Mouse (Mus musculus) right cerebral cortex, postnatal 25 days (tissue): ENCODE results near the gene Ifitm2.
A peak's percentile ranks its signal among the peaks of the same experiment; 100 is the strongest.
"Not testable (repeated sequence)": the region's sequence is repeated elsewhere in the genome, so short reads cannot be mapped to it uniquely, and the experiment has no call there.

ENCODE experiments used
- DNase-seq: peaks from one replicate; pipeline ENCODE4 v3.0.0; 2022

The Ifitm2 gene

GRCm38 (mm10) chr7:140955758-140956555 is at the start of gene Ifitm2, which contains the start of gene Gm45717:
TSS of gene Ifitm2 (minus strand) at chr7:140955987.
TSS of gene Gm45717 (minus strand) at chr7:140955937.
- DNase-seq = peak; percentile 50

DNA sequence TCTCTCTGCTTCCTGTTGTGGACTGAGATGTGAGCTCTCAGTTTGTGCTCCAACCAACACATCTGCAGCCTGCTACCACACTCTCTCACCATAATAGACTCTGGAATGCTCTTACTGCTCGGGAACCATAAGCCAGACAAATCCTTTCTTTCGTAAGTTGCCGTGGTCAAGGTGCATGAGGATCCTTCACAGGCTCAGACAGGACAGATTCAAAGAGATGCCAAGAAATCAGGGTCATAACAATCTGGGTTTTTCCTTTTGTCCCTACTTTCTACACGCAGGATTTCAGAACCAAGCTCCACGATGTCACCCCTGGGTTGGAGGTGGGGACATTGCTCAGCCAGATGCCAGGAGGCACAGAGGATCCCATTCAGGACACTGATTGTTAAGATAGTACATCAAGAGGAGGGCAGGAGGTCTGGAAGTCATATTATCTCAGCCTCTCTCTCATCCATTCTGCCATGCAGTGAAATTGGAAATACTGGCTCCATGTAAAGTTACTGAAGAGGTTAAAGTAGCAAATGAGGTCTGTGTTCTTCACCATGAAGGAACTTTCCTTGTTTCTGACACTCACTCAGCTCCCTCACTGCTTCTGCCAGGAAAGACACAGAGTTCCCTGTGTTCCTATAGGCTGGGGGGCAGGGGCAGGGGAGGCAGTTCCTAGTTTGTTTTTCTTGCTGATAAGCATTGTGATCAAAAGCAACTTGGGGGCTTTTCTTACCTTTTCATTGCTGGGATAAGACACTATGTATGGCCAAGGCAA is 47.6 kb upstream of the Ifitm2 start:
- no peak for DNase-seq

DNA sequence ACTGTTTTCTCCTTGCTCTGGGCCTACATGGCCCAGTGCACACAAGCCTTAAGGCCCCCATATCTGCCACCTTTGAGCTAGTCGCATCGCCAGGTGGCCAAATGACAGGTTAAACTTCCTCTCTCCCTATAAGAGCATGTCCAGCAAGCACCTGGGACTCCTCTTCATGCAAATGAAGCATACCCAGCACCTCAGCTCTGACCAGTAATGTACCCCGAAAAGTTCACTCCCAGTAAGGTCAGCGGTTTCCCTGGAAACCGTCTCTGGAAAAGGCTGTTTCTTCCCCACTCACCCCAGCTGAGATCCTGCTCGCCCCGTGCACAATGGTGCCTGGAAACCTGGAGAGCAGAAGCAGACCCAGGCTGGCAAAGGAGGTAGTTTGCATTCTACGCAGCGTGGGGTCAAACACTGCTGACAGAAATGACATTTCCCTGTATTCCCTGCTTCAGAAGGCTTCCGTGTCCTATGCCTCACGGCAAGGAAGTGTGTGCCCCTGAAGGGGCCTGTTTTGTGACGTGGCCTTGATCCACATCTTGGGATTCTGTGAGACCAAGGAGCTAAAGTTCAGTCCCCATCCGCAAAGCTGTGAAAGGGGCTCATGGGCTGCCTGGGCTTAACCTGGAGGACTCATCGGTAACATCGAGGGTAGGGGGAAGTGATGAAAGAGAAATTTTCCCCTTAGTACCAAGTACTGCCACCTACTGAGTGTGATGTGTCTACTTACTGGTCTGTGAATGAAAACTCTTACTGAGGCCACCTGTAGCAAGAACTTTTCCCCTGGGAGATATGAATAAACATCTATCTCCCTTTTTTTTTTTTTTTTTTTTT is 45.3 kb upstream of the Ifitm2 start:
- DNase-seq = no peak

GRCm38 (mm10) chr7:140998853-140999700 is 43.3 kb upstream of the Ifitm2 start:
- DNase-seq = no peak

GRCm38 (mm10) chr7:140997817-140998216 is 42.0 kb upstream of the Ifitm2 start:
- no peak for DNase-seq

DNA sequence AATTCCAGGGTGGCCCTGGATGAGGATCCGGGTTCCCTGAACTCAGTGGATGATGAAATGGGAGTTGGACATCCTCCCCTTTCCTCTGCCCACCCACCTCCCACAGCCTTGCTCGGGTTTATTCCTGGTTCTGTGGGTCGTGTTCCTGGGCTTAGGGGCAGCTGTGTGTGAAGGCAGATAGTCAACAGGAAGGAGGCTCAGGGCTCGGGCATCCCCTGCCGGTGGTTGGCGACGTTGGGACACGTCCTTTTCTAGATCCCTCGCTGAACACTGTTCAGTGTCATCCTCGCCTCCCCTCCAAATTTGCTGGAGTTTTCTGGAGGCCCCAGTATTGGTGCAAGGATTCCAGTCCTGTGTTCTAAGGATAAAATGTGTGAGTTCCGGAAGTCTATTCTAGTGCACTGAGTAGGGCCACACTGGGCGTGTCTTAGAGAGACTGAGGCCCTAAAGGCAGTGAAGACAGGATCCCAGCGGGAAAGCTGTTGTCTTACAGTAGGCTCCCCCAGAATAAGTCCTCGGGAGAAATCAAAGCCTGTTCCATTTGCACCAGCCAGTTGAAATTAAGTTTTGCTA is 35.4 kb upstream of the Ifitm2 start:
- no peak for DNase-seq

GRCm38 (mm10) chr7:140990622-140991021 is 34.8 kb upstream of the Ifitm2 start:
- DNase-seq = no peak

DNA sequence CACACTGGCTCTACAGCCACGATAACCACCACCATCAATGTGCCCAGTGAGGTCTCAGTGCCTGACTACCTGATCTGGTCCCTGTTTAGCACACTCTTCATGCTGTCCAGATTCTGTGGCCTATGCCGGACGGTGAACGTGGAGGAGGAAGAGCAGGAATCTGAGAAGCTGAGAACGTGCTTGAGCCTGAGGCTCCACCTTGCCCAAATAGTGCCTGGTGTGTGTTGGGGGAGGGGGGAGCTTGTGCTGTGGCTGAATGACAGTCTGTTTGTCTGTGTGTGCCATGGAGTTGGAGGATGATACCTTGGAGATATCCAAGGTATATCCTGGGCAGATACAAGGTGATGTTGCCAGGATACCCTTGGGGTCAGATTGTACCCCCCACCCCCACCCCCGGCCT is 34.4 kb upstream of the Ifitm2 start:
- no peak for DNase-seq

GRCm38 (mm10) chr7:140989022-140989421 is 33.2 kb upstream of the Ifitm2 start:
- DNase-seq = no peak

- DNase-seq = peak; percentile 49
Measured at GRCm38 (mm10) chr7:140987182-140988138, 31.7 kb upstream of the Ifitm2 start.

DNA sequence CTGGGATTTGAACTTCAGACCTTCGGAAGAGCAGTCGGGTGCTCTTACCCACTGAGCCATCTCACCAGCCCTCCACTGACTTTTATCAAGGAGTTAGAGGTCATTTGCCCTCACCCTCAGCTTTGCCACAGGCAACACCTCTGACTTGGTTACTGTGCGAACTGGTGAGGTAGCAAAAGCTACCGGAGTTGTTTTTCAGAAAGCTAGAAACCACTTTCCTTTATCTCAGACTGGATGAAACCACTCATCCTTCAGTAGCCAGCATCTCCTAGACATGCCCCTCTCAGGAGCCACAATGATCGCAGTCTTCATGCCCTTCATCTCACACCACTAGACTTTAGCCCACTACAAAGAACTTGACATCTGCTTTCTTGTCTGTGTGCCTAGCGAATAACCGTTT is 27.2 kb upstream of the Ifitm2 start:
- no peak for DNase-seq

DNA sequence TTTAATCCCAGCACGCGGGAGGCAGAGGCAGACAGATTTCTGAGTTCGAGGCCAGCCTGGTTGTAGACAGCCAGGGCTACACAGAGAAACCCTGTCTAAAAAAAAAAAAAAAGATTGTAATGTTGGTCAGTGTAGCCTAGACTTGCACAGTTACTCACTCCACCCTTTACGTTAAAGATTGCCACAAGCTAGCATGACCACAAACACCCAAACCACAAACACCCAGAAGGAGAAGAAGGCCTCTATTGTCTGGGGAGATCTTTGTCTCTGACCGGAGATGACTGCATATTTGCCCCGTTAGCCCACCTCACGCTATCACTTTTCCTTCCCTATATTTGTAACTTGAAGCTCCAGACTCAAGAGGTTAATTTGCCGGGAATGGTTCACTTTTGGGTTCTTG is 25.9 kb upstream of the Ifitm2 start:
- DNase-seq = no peak

GRCm38 (mm10) chr7:140976720-140977119 is 20.9 kb upstream of the Ifitm2 start:
- not testable (repeated sequence) for DNase-seq

GRCm38 (mm10) chr7:140975465-140975864 is 19.7 kb upstream of the Ifitm2 start:
- no peak for DNase-seq

- DNase-seq = no peak
Measured at GRCm38 (mm10) chr7:140974940-140975339, 19.2 kb upstream of the Ifitm2 start.

DNA sequence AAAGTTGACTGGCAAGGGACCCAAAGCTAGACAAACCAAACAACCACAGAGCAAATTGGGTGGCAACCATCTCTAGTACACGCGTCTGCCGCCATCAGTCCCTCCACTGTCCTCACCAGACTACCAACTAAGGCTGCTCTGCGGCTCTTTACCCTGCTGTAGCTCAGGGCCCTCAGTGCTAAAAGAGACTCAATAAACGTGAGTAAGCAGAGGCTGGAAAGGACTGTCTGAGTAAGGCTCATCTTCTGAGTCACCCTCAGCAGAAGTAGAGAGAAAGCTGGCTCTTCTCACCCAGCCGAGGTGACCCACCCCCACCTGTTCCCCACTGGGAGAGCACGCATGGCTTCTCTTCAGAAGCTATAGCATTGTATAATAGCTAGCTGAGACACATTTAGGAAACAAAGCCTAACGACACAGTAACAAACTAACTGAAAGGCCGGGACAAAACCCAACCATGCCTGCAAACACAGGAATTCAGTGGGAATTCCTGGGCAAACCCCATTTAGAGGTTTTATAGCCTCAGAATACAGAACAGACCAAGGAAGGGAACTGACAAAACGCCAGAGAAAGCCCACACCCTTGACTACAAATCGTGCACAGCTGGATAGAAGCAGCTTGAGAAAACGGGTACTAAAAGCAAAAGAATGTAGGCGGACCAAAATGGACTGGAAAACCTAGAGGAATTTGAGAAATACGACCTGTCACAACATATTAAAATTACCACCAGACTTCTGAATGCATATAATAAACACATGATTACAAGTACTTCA is 17.8 kb upstream of the Ifitm2 start:
- DNase-seq = no peak

- DNase-seq = no peak
Measured at GRCm38 (mm10) chr7:140971479-140972171, 15.8 kb upstream of the Ifitm2 start.

GRCm38 (mm10) chr7:140970931-140971330 is 15.1 kb upstream of the Ifitm2 start:
- DNase-seq = no peak

GRCm38 (mm10) chr7:140968710-140969109 is 12.9 kb upstream of the Ifitm2 start:
- not testable (repeated sequence) for DNase-seq
